Mouse (Mus musculus): ENCODE measurements around the gene Tmem178b. TPM values are rescaled to one million over a fixed set of nuclear protein-coding genes. Genes with fewer than 3 reads are reported as not detected.

The Tmem178b gene
- total RNA-seq, 4 experiments from 2014 or later = 156 to 182 (median 174) TPM

GRCm38 (mm10) chr6:40145601-40146000 is 272.5 kb downstream of the Tmem178b start:
- DNase-seq (ENCODE audit: low spot score in 2 of 2) = no peak

- DNase-seq (ENCODE audit: low spot score in 2 of 2) = no peak
Observed at GRCm38 (mm10) chr6:40152241-40152640, 279.2 kb downstream of the Tmem178b start.

- no peak for DNase-seq (ENCODE audit: low spot score in 2 of 2)
Observed at GRCm38 (mm10) chr6:40161381-40161780, 288.3 kb downstream of the Tmem178b start.

GRCm38 (mm10) chr6:40173559-40173958 is 300.5 kb downstream of the Tmem178b start:
- no peak for DNase-seq (ENCODE audit: low spot score in 2 of 2)

GRCm38 (mm10) chr6:40177870-40178269 is 304.8 kb downstream of the Tmem178b start:
- no peak for DNase-seq (ENCODE audit: low spot score in 2 of 2)

GRCm38 (mm10) chr6:40180551-40180950 is 307.5 kb downstream of the Tmem178b start:
- no peak for DNase-seq (ENCODE audit: low spot score in 2 of 2)

GRCm38 (mm10) chr6:40200661-40201060 is 327.6 kb downstream of the Tmem178b start:
- DNase-seq (ENCODE audit: low spot score in 2 of 2) = no peak

GRCm38 (mm10) chr6:40202602-40203001 is 329.5 kb downstream of the Tmem178b start:
- no peak for DNase-seq (ENCODE audit: low spot score in 2 of 2)

GRCm38 (mm10) chr6:40205380-40205779 is 332.3 kb downstream of the Tmem178b start:
- no peak for DNase-seq (ENCODE audit: low spot score in 2 of 2)

GRCm38 (mm10) chr6:40208014-40208413 is 334.9 kb downstream of the Tmem178b start:
- no peak for DNase-seq (ENCODE audit: low spot score in 2 of 2)

GRCm38 (mm10) chr6:40209172-40209571 is 336.1 kb downstream of the Tmem178b start:
- DNase-seq (ENCODE audit: low spot score in 2 of 2) = no peak

GRCm38 (mm10) chr6:40217154-40217553 is 344.1 kb downstream of the Tmem178b start:
- DNase-seq (ENCODE audit: low spot score in 2 of 2) = no peak

GRCm38 (mm10) chr6:40217651-40218050 is 344.6 kb downstream of the Tmem178b start:
- no peak for DNase-seq (ENCODE audit: low spot score in 2 of 2)

GRCm38 (mm10) chr6:40220634-40221120 is 347.6 kb downstream of the Tmem178b start:
- DNase-seq (ENCODE audit: low spot score in 2 of 2) = no peak

GRCm38 (mm10) chr6:40225585-40226280 is 352.7 kb downstream of the Tmem178b start:
- DNase-seq (ENCODE audit: low spot score in 2 of 2) = no peak

GRCm38 (mm10) chr6:40228981-40229380 is 355.9 kb downstream of the Tmem178b start:
- no peak for DNase-seq (ENCODE audit: low spot score in 2 of 2)

GRCm38 (mm10) chr6:40229985-40230384 is 356.9 kb downstream of the Tmem178b start:
- DNase-seq (ENCODE audit: low spot score in 2 of 2) = no peak

- no peak for DNase-seq (ENCODE audit: low spot score in 2 of 2)
Observed at GRCm38 (mm10) chr6:40234066-40234465, 361.0 kb downstream of the Tmem178b start.

- peak; percentile 37 to 73 for DNase-seq (ENCODE audit: low spot score in 2 of 2)
Observed at GRCm38 (mm10) chr6:40235793-40236470, 362.9 kb downstream of the Tmem178b start.

GRCm38 (mm10) chr6:40236841-40237765 is 364.0 kb downstream of the Tmem178b start:
- DNase-seq (ENCODE audit: low spot score in 2 of 2) = no peak

- no peak for DNase-seq (ENCODE audit: low spot score in 2 of 2)
Observed at GRCm38 (mm10) chr6:40238857-40239256, 365.8 kb downstream of the Tmem178b start.

GRCm38 (mm10) chr6:40240671-40241070 is 367.6 kb downstream of the Tmem178b start:
- no peak for DNase-seq (ENCODE audit: low spot score in 2 of 2)
